Mouse (Mus musculus) lung, postnatal 4 days (tissue): ENCODE results near the gene Col5a2.

Source experiments
- DNase-seq, 2 experiments: peaks; one replicate each; pipeline ENCODE4 v3.0.0; 2021

Col5a2 gene

DNA sequence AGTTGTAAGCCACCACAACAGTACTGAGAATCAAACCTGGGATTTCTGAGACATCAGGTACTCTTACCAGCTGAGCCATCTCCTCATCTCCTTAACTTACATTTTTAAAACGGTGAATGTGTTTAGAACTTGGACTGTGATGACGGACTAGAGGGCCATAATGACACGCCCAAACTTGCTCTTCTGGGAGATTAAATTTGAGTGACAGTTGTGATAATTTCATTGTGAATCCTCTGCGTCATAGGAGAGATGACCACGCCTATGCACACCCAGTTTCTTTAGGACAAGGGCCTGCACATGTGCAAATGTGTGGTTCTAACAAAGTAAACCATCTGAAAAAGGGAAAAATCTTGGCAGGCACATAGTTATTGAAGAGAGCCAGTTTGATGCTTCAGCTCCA lies 79.2 kb downstream of the Col5a2 start:
- DNase-seq: no peak

DNA sequence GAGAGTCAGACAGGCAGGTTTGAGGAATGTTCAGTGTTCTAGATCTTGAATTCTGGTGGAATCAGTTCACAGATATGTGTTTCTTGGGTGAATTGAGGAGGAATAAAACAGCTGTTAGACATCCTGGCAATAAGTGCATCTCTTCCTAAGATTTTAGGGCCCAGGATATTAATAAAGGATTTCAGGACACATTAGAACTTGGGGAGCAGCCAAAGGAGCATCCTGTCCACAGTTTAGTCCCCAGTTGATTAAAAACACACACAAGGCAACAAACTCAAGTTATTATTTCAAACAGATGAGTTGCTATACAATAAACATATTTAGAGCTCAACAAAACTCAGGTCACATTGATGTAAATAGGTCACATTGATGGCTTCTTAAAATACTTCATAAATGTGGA lies 82.5 kb downstream of the Col5a2 start:
- DNase-seq: no peak

- no peak for DNase-seq
Observed at GRCm38 (mm10) chr1:45419858-45420257, 83.2 kb downstream of the Col5a2 start.

- no peak for DNase-seq
Observed at GRCm38 (mm10) chr1:45381866-45382265, 121.2 kb downstream of the Col5a2 start.

DNA sequence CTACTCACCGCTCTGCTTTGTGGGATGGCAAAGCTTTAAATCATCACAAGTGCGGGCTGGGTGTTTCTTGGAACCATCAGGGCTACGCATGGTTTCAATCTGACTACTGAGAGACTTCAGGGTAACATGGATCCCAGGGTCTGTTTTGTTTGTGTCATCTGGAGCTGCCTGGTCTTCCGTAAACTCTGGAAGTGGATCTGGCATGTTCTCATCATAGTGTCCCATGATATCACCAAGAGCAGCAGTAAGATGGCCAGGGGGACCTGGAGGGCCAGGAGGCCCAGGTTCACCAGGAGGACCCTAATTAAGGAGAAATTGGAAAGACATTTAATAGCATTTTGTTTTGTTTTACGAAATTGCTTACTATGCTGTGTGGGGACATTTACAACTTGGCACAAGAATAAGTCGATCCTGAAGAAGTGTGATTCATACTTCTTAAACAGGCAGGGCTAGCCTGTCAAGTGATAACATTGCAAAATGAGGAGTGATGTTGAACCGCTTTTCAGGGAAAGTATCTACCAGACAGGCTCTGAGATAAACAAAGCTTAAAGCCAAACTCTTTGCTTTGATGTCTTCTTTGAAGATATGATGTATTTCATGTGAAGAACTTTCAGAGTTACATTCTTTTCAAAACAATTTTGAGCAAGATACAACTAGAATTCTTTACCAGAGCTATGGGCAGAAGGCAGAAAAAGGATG lies 122.9 kb downstream of the Col5a2 start:
- peak; percentile 36 to 53 for DNase-seq

- no peak for DNase-seq
Observed at GRCm38 (mm10) chr1:45365427-45365826, 137.7 kb downstream of the Col5a2 start.

DNA sequence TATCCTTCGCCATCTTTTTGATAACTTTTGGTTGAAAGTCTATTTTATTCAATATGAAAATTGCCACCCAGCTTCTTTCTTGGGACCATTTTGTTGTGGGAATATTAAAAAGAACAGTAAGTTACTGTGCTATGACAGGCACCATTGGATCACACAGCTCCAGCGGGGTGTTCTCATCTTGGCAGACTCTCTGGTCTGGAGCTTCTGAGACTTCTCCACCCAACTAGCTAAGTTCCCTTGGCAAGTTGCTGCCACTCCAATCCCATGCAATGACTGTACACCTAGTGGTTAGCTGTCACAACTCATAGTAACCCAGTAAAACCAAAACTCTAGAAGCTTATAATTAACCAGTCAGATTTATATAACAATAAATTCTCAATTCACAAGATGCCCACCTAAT lies 139.8 kb downstream of the Col5a2 start:
- DNase-seq: no peak

- no peak for DNase-seq
Observed at GRCm38 (mm10) chr1:45359673-45360072, 143.4 kb downstream of the Col5a2 start.

DNA sequence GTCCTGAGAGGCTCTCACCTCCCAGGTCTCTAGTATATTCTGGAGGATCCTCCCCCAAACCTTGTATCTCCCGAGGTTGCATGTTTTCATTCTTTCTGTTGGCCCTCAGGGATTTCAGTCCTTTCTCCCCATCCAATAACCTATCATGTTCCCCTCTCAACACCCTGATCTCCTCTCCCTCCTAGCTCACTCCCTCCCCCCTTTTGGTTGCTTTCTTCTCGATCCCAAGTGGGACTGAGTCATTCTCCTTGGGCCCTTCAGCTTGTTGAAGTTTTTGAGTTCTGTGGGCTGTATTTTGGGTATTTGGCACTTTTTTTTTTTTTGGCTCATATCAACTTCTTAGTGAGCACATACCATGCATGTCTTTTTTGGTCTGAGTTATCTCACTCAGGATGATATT lies 143.9 kb downstream of the Col5a2 start:
- DNase-seq: no peak

GRCm38 (mm10) chr1:45358020-45358419 lies 145.1 kb downstream of the Col5a2 start:
- DNase-seq: no peak

GRCm38 (mm10) chr1:45355944-45356343 lies 147.1 kb downstream of the Col5a2 start:
- no peak for DNase-seq

- DNase-seq: no peak
Observed at GRCm38 (mm10) chr1:45329149-45329548, 173.9 kb downstream of the Col5a2 start.
